Mouse (Mus musculus) kidney, adult 2 months (tissue): ENCODE data around the gene Arpp21. TPM values are rescaled to one million over a fixed set of nuclear protein-coding genes. Genes with fewer than 3 reads are reported as not detected.

ENCODE experiments used
- DNase-seq: peaks from one replicate; pipeline ENCODE4 v3.0.0; 2021
- H3K27ac ChIP-seq: fragments of 200-500 bp; 2 replicates; pipeline ENCODE4 v1.5.1; 2012; ENCODE audit warnings: low read depth, low read length, control low read depth, inconsistent platforms; ENCODE audit not compliant: insufficient read depth
- H3K27me3 ChIP-seq: fragments of 200-500 bp; replicated peaks from 2 replicates; pipeline ENCODE4 v1.6.1; 2012; ENCODE audit warnings: mild to moderate bottlenecking, moderate library complexity, low read length, inconsistent platforms; ENCODE audit not compliant: control insufficient read depth, insufficient read depth
- H3K36me3 ChIP-seq: fragments of 200-500 bp; 2 replicates; pipeline ENCODE4 v1.6.1; 2012; ENCODE audit warnings: mild to moderate bottlenecking, moderate library complexity, low read length, inconsistent platforms; ENCODE audit not compliant: control insufficient read depth, insufficient read depth
- H3K4me1 ChIP-seq: fragments of 200-500 bp; 2 replicates; pipeline ENCODE4 v1.6.1; 2011; ENCODE audit warnings: low read length; ENCODE audit not compliant: control insufficient read depth, insufficient read depth
- H3K4me3 ChIP-seq: fragments of 200-500 bp; 2 replicates; pipeline ENCODE4 v1.5.1; 2011; ENCODE audit warnings: mild to moderate bottlenecking, low read depth, low read length, control low read depth; ENCODE audit not compliant: insufficient read depth
- CTCF ChIP-seq: fragments of 200-500 bp; conservative IDR thresholded peaks from 2 replicates; pipeline ENCODE4 v1.5.1; 2011; ENCODE audit warnings: low read depth, mild to moderate bottlenecking, control low read depth, low read length, moderate library complexity, mixed read lengths; ENCODE audit not compliant: insufficient read depth, insufficient read length
- POLR2A ChIP-seq: fragments of 200-500 bp; IDR thresholded peaks from one replicate; pipeline ENCODE4 v1.6.1; 2011; ENCODE audit warnings: low read depth, low read length, control low read depth
- WGBS: fragments of 180-500 bp; shearing (Covaris S2); methylation state at CpG from one replicate; pipeline ENCODE4 v1.1.7; 2018; 5-methylcytosine and 5-hydroxymethylcytosine counted together
- polyA plus RNA-seq: library from polyadenylated mRNA; depleted of rRNA; stranded (reverse); fragments of >200 nt; gene quantifications from 2 replicates; pipeline ENCODE4 v1.2.3, GENCODE M21; 2012

Arpp21 gene
- polyA plus RNA-seq, 1 experiment, result 0.74 TPM

DNA sequence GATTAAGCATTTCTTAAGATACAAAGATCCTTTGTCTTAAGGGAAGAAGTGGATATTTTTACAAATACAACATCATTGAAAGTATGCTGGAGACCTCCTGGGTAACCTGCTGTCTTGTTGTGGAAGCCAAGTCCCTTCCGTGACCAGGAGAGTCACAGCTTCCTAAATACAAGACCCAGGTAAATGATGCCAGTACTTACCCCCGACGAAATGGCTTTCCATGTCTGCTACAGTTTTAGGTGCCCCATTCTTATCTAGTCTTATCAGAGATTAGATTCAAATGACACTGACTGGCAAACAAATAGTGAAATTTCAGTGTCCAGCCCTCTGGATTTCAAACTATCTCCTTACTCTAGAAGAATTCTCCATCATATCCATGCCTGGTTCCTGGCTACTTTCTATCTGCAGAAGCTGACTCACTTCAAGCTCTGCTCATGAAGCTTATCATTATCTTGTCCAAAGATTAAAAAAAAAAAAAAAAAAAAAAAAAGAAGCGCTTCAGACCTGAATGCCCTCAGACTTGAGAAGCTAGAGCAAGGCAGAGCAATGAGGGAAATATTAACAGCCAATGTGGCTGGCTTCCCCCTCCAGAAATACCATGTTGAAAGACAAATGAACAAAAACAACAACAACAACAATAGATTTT is 4.9 kb downstream of the Arpp21 start:
- Histone ChIP-seq H3K4me1 (no peaks in the 10 kb centered on the region), H3K36me3 (no peaks in the 10 kb centered on the region), H3K27ac (no peak overlapping the region), H3K4me3 (no peak overlapping the region), H3K27me3 (no peaks in the 10 kb centered on the region)
- DNase-seq, result no peak
- WGBS, result 83% methylated on average over 4 of the region's 4 CpGs
- no peak for TF ChIP-seq POLR2A
- no peak for TF ChIP-seq CTCF

DNA sequence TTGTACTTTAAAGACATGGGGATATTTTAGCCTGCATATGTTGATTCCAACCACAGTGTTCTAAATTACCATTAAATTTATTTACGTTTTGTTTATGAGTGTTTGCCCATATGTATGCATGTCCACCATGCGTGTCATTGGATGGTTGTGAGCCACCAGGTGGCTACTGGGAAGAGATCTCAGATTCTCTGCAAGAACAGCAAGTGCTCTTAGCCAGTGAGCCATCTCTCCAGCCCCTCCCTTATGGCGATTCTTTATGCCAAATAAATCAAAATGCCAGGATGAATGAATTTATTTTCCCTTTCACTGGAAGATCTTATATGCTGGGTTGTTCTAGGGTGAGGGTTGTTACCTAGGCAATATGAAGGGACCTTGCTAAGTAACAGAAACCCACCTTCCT is 7.3 kb downstream of the Arpp21 start:
- H3K27me3 ChIP-seq, result no peaks in the 10 kb centered on the region
- no peak overlapping the region for H3K27ac ChIP-seq
- 71% methylated on average over 3 of the region's 3 CpGs for WGBS
- no peaks in the 10 kb centered on the region for H3K4me1 ChIP-seq
- DNase-seq, result no peak
- H3K4me3 ChIP-seq, result no peak overlapping the region
- TF ChIP-seq POLR2A (no peak), CTCF (no peak)
- no peaks in the 10 kb centered on the region for H3K36me3 ChIP-seq

DNA sequence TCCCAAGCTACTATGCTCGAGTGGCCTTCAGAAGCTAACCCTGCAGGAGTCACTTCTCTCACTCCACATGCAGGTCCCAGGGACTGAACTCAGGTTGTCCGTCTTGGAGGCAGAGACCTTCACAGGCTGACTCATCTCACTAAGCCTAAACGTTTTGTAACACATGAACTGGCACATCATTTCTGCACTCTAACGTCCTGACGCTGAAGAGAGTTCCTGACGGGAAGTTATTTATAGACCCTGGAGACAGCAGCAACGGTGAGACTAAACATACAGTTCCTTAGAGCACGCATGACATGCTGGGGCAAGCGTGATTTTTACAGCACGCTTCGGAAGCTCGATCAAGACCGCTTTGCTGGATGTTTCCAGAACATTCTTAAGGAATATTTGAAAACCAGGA is 8.6 kb downstream of the Arpp21 start:
- H3K4me1 ChIP-seq, result no peaks in the 10 kb centered on the region
- no peaks in the 10 kb centered on the region for H3K36me3 ChIP-seq
- no peak overlapping the region for H3K4me3 ChIP-seq
- DNase-seq, result no peak
- no peak overlapping the region for H3K27ac ChIP-seq
- TF ChIP-seq CTCF (no peak), POLR2A (no peak)
- 41% methylated on average over 13 of the region's 13 CpGs for WGBS
- H3K27me3 ChIP-seq, result no peaks in the 10 kb centered on the region

DNA sequence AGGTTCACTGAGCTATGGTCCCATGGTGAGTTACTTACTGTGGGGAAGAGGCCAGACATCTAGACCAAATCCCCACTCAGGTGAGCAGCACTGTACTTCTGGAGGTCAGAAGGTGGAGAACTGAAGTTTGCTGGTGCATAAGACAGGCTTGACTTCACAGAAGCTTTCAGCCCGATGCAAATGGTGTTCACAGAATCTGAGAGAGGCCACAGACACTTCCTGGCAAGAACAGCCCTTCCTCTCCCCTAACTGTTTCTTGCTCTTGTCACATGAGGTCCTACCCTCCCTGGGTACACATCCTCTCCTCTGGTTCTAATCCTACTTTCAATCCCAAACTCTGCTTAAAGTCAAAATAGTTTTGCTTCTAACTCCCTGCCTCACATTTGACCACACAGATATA is 9.2 kb downstream of the Arpp21 start:
- no peaks in the 10 kb centered on the region for H3K4me1 ChIP-seq
- TF ChIP-seq POLR2A, result no peak
- TF ChIP-seq CTCF, result no peak
- no peaks in the 10 kb centered on the region for H3K36me3 ChIP-seq
- WGBS, result 22% methylated on average over 1 of the region's 1 CpGs
- H3K27ac ChIP-seq, result no peak overlapping the region
- H3K27me3 ChIP-seq, result no peaks in the 10 kb centered on the region
- no peak overlapping the region for H3K4me3 ChIP-seq
- no peak for DNase-seq

DNA sequence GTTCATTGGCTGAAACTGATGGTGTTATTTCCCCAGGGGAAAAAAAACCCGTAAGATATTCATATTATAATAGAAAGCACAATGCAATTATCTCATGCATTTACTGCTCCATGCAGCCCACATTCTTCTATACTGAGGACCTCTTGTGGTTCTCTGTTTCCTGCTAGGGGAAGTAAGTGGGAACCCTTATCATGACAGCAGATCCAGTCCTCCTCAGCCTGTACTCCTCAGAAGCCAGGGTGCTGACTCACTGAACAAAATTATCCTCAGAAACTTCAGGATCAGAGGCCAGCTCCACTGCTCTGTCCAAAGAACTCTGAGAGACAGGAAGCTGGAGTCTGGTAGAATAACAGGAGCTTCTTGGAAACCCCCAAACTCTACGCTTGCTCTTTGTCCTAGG is 10.7 kb downstream of the Arpp21 start:
- no peak overlapping the region for H3K4me3 ChIP-seq
- no peak overlapping the region for H3K27ac ChIP-seq

DNA sequence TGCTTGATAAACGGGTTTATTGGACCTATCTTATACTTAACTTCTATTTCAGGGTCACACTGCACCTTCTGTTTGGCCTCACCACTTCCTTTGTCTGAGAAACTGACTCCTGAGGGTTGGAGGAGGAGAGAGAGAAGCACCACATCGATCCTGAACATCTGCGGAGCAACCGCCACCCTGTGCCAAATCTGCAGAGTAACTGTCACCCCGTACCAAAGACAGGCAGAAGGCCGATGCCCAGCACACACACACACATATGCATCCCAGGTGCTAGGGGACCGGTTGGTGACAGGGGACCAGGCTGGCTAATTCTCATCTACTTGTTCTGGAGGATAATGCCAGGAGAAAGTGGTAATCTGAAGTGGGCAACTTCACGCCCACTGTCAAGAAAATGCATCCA is 16.4 kb downstream of the Arpp21 start:
- Histone ChIP-seq H3K4me3 (no peak overlapping the region), H3K36me3 (no peaks in the 10 kb centered on the region), H3K27me3 (no peaks in the 10 kb centered on the region), H3K4me1 (no peaks in the 10 kb centered on the region), H3K27ac (no peak overlapping the region)
- no peak for TF ChIP-seq CTCF
- no peak for TF ChIP-seq POLR2A
- whole genome bisulfite sequencing, result 85% methylated on average over 8 of the region's 8 CpGs
- DNase-seq, result no peak

More for the DNA sequence above, 10.7 kb downstream of the Arpp21 start:
- no peak for TF ChIP-seq CTCF
- no peak for TF ChIP-seq POLR2A
- Histone ChIP-seq H3K27me3 (no peaks in the 10 kb centered on the region), H3K4me1 (no peaks in the 10 kb centered on the region), H3K36me3 (no peaks in the 10 kb centered on the region)
- no peak for DNase-seq
- 76% methylated on average over 2 of the region's 2 CpGs for WGBS

DNA sequence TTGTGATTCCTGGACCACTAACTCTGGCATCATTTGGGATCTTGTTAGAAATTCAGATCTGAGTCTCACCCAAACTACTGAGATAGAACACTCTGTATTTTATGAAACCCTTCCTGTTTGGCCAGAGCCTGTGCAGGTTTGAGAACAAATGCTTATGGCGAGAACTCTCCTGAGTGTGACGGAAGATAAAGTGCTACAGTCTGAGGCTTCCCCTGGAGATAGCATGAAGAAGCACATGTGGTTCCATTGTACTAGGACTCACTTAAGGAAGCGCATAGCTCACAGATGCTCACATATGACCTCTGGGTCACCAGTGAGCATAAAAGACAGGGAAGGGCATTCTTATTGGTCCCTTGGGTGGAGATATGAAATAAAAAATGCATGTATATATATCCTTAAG is 17.5 kb downstream of the Arpp21 start:
- TF ChIP-seq CTCF (no peak), POLR2A (no peak)
- no peaks in the 10 kb centered on the region for H3K4me1 ChIP-seq
- no peak for DNase-seq
- no peak overlapping the region for H3K27ac ChIP-seq
- 72% methylated on average over 3 of the region's 3 CpGs for WGBS
- no peaks in the 10 kb centered on the region for H3K36me3 ChIP-seq
- H3K27me3 ChIP-seq, result no peaks in the 10 kb centered on the region
- no peak overlapping the region for H3K4me3 ChIP-seq

DNA sequence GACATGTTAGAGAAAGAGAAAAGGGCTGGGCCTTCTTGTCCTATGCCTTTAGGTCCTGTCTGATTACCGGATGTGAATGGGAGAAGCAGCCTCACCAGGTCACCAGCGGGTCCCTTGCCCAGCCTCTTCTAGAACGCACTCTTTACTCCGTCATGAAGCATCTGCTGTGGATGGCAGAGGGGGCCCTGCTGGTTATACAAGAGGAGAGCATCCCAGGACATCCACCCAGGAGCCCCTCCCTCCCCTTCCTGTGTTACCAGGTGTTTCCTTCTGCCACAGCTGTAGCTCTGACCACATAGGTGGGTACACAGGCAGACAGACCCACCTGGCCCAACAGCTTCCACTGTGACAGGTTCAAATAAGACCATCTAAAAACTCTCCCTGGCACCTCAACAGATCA is 18.6 kb downstream of the Arpp21 start:
- no peak overlapping the region for H3K27ac ChIP-seq
- TF ChIP-seq CTCF, result no peak
- TF ChIP-seq POLR2A, result no peak
- H3K27me3 ChIP-seq, result no peaks in the 10 kb centered on the region; the same call in 1 of the 2 replicates
- no peak overlapping the region for H3K4me3 ChIP-seq
- 83% methylated on average over 4 of the region's 4 CpGs for WGBS
- no peaks in the 10 kb centered on the region for H3K36me3 ChIP-seq
- H3K4me1 ChIP-seq, result no peaks in the 10 kb centered on the region
- DNase-seq, result no peak
